Mouse (Mus musculus) stomach, postnatal 0 days (tissue): ENCODE results near the gene Thsd1.

Experiments
- CTCF ChIP-seq: IDR thresholded peaks from 2 replicates; pipeline ENCODE4 v1.5.1; 2016; ENCODE audit warnings: antibody characterized with exemption, low read depth, mild to moderate bottlenecking, moderate library complexity
- EP300 ChIP-seq: optimal IDR thresholded peaks from 2 replicates; pipeline ENCODE3; 2016; ENCODE audit warnings: antibody characterized with exemption

- TF ChIP-seq EP300 (no peak), CTCF (no peak)
Measured at GRCm38 (mm10) chr8:22226361-22226760, 752 bp upstream of the Thsd1 start.
